Mouse (Mus musculus): ENCODE results near the gene Dock6.

Gene Dock6

GRCm38 (mm10) chr9:21750370-21750769, 102.1 kb downstream of the Dock6 start:
- no peak for DNase-seq (ENCODE audit: low spot score in 2 of 2)

Measured in frontal cortex, postnatal 36 days (tissue).